Mouse (Mus musculus) macrophage (primary cell): Measurements from ENCODE around the gene Sds. TPM values are rescaled to one million over a fixed set of nuclear protein-coding genes. Genes with fewer than 3 reads are reported as not detected.

Experiments used
- H3K27ac ChIP-seq: fragments of 350-480 bp; formaldehyde crosslinking; 2 replicates; pipeline ENCODE4 v1.9.0; 2021
- H3K36me3 ChIP-seq: fragments of 350-480 bp; formaldehyde crosslinking; 2 replicates; pipeline ENCODE4 v1.9.0; 2021; ENCODE audit errors: inconsistent target
- H3K4me3 ChIP-seq: fragments of 350-480 bp; formaldehyde crosslinking; 2 replicates; pipeline ENCODE4 v1.9.0; 2021; ENCODE audit errors: inconsistent target
- H3K79me2 ChIP-seq: fragments of 350-480 bp; formaldehyde crosslinking; 2 replicates; pipeline ENCODE4 v1.9.0; 2021; ENCODE audit errors: inconsistent target
- WGBS: methylation state at CpG from one replicate; pipeline ENCODE4 v1.1.7; 2026; ENCODE audit warnings: inconsistent platforms; ENCODE audit not compliant: missing documents; 5-methylcytosine and 5-hydroxymethylcytosine counted together
- polyA plus RNA-seq: library from polyadenylated mRNA; stranded (reverse); fragments of 250-400 nt; gene quantifications from 3 replicates; pipeline ENCODE4 v1.2.4, GENCODE M21; 2018; ENCODE audit warnings: inconsistent platforms

The Sds gene
- polyA plus RNA-seq, 1 experiment from 2014 or later = not detected

- Histone ChIP-seq H3K36me3 (no peaks in the 10 kb centered on the region), H3K27ac (no peak overlapping the region), H3K79me2 (no peaks in the 10 kb centered on the region), H3K4me3 (no peak overlapping the region)
- WGBS = 4% methylated on average over 15 of the region's 18 CpGs
Observed at GRCm38 (mm10) chr5:120436885-120437495, 39.3 kb upstream of the Sds start.

- Histone ChIP-seq H3K4me3 (no peak overlapping the region), H3K27ac (no peak overlapping the region), H3K79me2 (no peaks in the 10 kb centered on the region), H3K36me3 (no peaks in the 10 kb centered on the region)
- WGBS = 11% methylated on average over 15 of the region's 17 CpGs
Observed at GRCm38 (mm10) chr5:120437539-120437938, 38.8 kb upstream of the Sds start.

GRCm38 (mm10) chr5:120437986-120438385 lies 38.3 kb upstream of the Sds start:
- WGBS = 3% methylated on average over 33 of the region's 33 CpGs
- no peaks in the 10 kb centered on the region for H3K79me2 ChIP-seq
- no peak overlapping the region for H3K4me3 ChIP-seq
- H3K27ac ChIP-seq = no peak overlapping the region
- no peaks in the 10 kb centered on the region for H3K36me3 ChIP-seq

- H3K79me2 ChIP-seq = no peaks in the 10 kb centered on the region
- 10% methylated on average over 13 of the region's 13 CpGs for WGBS
- H3K36me3 ChIP-seq = no peaks in the 10 kb centered on the region
- no peak overlapping the region for H3K27ac ChIP-seq
- no peak overlapping the region for H3K4me3 ChIP-seq
Observed at GRCm38 (mm10) chr5:120438469-120438868, 37.9 kb upstream of the Sds start.

GRCm38 (mm10) chr5:120438991-120439710 lies 37.2 kb upstream of the Sds start:
- 8% methylated on average over 25 of the region's 27 CpGs for WGBS
- Histone ChIP-seq H3K27ac (no peak overlapping the region), H3K4me3 (no peak overlapping the region), H3K79me2 (no peaks in the 10 kb centered on the region), H3K36me3 (no peaks in the 10 kb centered on the region)

- Histone ChIP-seq H3K79me2 (no peaks in the 10 kb centered on the region), H3K36me3 (no peaks in the 10 kb centered on the region), H3K27ac (no peak overlapping the region), H3K4me3 (no peak overlapping the region)
- 1% methylated on average over 61 of the region's 61 CpGs for WGBS
Observed at GRCm38 (mm10) chr5:120439887-120440670, 36.2 kb upstream of the Sds start.

DNA sequence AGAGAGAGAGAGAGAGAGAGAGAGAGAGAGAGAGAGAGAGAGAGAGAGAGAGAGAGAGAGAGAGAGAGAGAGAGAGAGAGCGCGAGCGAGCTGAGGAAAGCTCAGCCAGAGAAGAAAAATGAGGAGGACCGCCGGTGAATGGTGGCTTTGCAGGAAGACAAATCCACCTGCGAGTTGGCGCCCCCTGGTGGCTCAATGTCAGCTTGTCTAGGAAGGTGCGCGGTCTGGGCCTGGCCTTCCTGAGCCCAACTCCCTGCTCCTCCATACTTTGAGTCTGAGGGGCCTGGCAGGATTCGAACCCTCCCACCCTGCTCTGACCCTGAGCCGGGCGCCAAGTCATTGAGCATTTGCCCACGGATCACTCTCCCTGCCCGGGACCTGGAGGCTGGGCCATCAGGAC lies 35.6 kb upstream of the Sds start:
- Histone ChIP-seq H3K79me2 (no peaks in the 10 kb centered on the region), H3K4me3 (no peak overlapping the region), H3K27ac (no peak overlapping the region), H3K36me3 (no peaks in the 10 kb centered on the region)
- 7% methylated on average over 11 of the region's 14 CpGs for WGBS

DNA sequence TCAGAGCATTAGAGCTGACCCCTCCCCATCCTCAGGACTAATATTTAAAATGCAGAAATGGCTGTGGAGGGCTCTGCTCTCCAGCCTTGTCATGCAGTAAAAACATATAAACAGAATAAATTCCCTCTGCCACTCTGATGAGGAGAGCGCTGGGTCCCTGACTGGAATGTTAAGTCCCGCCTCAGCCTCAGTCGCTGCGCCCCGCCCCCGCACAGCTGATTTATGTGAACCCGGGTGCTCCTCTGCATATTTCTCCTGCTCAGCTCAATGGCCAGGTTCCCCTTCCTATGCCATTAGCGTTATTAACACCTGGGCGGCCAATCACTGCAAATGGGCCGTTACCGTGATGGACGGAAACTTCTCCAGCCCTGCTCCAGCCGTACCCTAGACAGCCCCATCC lies 29.0 kb upstream of the Sds start:
- no peaks in the 10 kb centered on the region for H3K79me2 ChIP-seq
- no peak overlapping the region for H3K4me3 ChIP-seq
- H3K36me3 ChIP-seq = no peaks in the 10 kb centered on the region
- no peak overlapping the region for H3K27ac ChIP-seq
- 31% methylated on average over 13 of the region's 13 CpGs for whole genome bisulfite sequencing

GRCm38 (mm10) chr5:120454756-120455337 lies 21.5 kb upstream of the Sds start:
- Histone ChIP-seq H3K27ac (no peak overlapping the region), H3K4me3 (no peak overlapping the region), H3K36me3 (no peaks in the 10 kb centered on the region), H3K79me2 (no peaks in the 10 kb centered on the region)
- 63% methylated on average over 14 of the region's 14 CpGs for WGBS

DNA sequence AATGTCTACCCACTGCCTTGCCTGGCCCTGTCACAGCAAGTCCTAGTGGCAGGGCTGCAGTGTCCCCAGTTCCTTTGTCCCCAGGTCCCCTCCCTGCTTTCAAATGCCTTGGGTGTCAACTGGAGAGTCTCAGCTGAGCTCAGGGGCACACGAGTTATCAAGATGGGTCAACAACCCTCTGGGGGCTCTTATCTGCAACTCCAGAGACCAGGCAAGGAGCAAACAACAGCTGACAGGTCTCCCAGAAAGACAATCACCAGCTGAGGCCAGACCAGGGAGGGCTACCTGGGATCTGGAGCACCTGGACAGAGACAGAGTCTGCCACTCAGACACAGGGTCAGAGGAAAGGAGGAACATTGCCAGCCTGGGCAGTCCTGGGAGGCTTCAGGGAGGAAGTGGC lies 20.1 kb upstream of the Sds start:
- Histone ChIP-seq H3K79me2 (no peaks in the 10 kb centered on the region), H3K36me3 (no peaks in the 10 kb centered on the region), H3K4me3 (no peak overlapping the region), H3K27ac (no peak overlapping the region)
- 31% methylated on average over 1 of the region's 1 CpGs for WGBS

DNA sequence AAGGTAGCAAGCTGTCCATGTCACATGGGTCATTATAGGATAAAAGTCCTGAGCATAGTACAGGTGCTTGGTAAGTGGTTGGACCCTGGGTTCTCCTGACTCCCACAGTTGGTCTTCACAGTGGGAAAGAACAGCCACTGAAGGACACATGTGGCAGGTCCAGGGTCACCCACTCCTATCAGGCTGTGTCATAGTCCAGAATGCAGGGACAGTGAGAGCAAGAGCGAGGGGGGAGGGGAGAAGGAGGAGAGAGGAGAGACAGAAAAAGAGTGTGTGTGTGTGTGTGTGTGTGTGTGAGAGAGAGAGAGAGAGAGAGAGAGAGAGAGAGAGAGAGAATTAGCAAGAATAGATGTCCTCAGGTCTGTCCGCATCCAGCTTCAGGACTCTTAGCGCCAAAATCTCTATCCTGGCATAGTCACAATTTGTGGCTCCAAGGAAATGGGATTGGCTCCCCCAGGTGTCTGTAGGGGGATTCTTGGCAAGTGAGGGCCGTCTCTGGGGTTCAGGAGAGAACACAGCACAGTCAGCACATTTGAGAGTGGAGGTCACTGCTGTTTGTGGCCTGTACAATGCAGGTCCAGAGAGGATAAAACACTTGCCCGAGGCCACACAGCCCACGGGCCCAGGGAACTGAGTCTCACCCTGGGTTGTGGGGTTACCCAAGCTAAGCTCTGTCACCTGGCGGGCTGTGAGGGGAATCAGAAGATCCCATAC lies 19.3 kb upstream of the Sds start:
- WGBS = 61% methylated on average over 6 of the region's 7 CpGs

GRCm38 (mm10) chr5:120457628-120458027 lies 18.7 kb upstream of the Sds start:
- WGBS = 15% methylated on average over 9 of the region's 9 CpGs

More for the DNA sequence above, 19.3 kb upstream of the Sds start:
- Histone ChIP-seq H3K79me2 (no peaks in the 10 kb centered on the region), H3K36me3 (no peaks in the 10 kb centered on the region), H3K4me3 (no peak overlapping the region), H3K27ac (no peak overlapping the region)

GRCm38 (mm10) chr5:120459133-120459532 lies 17.2 kb upstream of the Sds start:
- no peaks in the 10 kb centered on the region for H3K36me3 ChIP-seq
- H3K4me3 ChIP-seq = no peak overlapping the region
- H3K79me2 ChIP-seq = no peaks in the 10 kb centered on the region
- H3K27ac ChIP-seq = no peak overlapping the region
- WGBS = 84% methylated on average over 10 of the region's 10 CpGs

More at GRCm38 (mm10) chr5:120457628-120458027, 18.7 kb upstream of the Sds start:
- no peak overlapping the region for H3K27ac ChIP-seq
- no peaks in the 10 kb centered on the region for H3K79me2 ChIP-seq
- no peak overlapping the region for H3K4me3 ChIP-seq
- H3K36me3 ChIP-seq = no peaks in the 10 kb centered on the region

- 82% methylated on average over 15 of the region's 15 CpGs for WGBS
- Histone ChIP-seq H3K4me3 (no peak overlapping the region), H3K36me3 (no peaks in the 10 kb centered on the region), H3K79me2 (no peaks in the 10 kb centered on the region), H3K27ac (no peak overlapping the region)
Observed at GRCm38 (mm10) chr5:120461902-120462301, 14.4 kb upstream of the Sds start.
